Mouse (Mus musculus): ENCODE data around the gene Clstn2.

Gene Clstn2

DNA sequence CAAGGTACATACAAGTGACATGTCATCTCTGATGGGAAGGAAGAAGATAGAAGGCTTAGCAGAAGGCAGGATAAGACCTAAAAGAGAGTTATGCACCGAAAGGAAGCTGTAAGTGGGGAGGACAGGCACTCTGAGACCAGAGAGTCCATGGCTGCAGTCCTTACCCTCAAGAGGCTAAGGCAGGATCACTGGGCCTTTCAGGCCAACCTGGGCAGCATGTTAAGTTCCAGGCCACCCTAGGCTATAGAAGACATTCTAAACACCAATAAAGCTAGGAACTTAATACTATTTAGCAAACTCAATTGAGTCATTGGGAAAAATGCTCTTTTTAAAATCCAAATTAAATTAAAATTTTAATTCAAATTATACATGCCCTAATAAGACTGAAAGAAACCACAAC lies 258.0 kb downstream of the Clstn2 start:
- DNase-seq (ENCODE audit: low spot score) = no peak

DNA sequence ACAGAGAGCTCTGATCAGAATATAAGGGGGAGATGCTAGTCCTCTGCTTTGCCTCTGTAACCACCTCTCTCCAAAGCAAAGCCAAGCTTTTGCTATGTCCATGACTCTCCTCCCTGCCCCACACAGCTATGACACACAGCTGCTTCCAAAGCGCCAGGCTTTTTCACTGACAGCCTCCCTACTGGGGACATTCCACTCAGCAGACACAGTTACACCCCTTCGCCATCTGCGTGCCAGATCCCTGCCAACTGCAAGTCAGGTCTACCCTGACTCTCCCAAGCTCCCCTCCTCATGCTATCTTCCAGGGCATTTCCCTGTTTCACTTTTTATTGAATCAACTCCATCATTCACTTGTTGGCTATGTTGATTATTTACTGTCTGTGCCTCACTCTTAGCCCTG lies 259.1 kb downstream of the Clstn2 start:
- no peak for DNase-seq (ENCODE audit: low spot score)

GRCm38 (mm10) chr9:97772431-97772830 lies 260.6 kb downstream of the Clstn2 start:
- no peak for DNase-seq (ENCODE audit: low spot score)

DNA sequence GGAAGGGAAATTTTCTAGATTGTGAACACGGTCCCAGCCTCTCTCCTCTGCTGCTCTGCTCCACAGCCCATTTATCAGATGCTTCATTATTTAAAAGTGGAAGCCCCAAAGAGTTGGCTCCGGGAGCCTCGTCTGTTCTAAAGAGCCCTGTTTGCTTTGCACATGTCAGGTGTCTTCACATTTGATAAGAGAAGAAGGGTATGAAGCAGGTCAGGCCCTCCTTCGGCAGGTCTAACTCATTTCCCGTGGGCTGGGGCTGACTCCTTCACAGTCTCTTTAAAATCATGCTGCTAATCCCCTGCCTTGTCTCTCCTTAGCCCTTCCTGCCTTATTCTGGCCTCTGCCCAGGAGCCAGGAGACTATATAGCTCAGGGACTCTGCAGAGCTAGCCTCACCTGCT lies 263.6 kb downstream of the Clstn2 start:
- DNase-seq (ENCODE audit: low spot score) = no peak

- DNase-seq (ENCODE audit: low spot score) = no peak
Observed at GRCm38 (mm10) chr9:97765251-97765767, 267.7 kb downstream of the Clstn2 start.

DNA sequence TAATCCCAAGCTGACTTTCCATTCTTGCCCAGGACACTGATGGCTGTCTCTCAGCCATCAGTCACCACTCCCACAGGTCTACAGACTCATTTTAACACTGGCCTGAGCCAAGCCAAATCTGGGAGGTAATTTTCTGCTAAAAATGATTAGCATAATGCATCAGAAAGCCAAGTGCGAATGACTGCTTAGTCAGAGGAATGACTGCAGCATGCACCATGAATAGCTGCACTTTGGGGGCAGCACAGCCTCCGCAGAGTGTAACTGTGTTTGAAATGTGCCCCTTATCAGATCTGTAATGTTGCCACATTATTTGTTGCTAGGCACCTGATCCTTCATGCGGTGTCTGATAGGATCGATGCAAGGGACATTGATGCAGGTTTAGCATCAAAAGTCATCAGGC lies 269.9 kb downstream of the Clstn2 start:
- no peak for DNase-seq (ENCODE audit: low spot score)

GRCm38 (mm10) chr9:97755599-97756270 lies 277.2 kb downstream of the Clstn2 start:
- no peak for DNase-seq (ENCODE audit: low spot score)

- no peak for DNase-seq (ENCODE audit: low spot score)
Observed at GRCm38 (mm10) chr9:97753715-97754114, 279.3 kb downstream of the Clstn2 start.

DNA sequence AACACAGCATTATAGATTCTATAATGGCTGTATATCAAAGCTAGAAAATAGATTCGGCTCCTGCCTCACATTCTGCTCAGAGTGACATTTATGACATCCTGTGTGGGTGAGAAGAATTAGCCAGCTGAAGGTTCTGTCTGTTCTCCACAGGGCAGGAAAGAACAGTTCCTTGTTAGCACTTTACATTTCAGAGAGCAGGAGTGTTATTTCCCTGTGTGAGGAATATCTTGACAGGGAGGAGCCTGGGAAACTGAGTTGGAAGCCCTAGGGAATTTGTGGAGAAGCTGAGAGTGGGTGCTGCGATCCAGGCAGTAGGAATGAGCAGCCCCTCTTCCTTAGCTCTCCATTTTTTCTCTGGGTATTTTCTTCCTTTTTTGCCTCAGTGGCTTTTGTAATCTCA lies 286.4 kb downstream of the Clstn2 start:
- DNase-seq (ENCODE audit: low spot score) = no peak

- DNase-seq (ENCODE audit: low spot score) = no peak
Observed at GRCm38 (mm10) chr9:97727715-97728486, 305.1 kb downstream of the Clstn2 start.

DNA sequence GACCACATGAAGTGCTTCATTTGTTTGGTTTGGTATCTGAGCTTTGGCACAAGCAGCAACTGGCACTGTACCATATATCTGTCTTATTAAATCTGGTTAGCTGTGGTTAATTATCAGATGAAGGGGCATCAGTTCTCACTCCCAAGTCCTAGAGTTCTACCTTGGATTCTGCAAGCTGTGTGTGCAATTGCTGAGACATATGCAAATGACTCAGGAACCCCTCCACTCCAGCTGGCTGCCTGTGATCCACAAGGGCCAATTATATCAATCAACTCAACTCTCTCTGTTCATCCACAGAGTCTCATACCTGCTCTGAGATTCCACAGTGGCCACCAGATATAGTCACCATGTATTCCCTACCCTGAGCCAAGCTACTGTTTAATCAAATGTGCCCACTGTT lies 315.3 kb downstream of the Clstn2 start:
- no peak for DNase-seq (ENCODE audit: low spot score)

- DNase-seq (ENCODE audit: low spot score) = no peak
Observed at GRCm38 (mm10) chr9:97717005-97717404, 316.0 kb downstream of the Clstn2 start.

DNA sequence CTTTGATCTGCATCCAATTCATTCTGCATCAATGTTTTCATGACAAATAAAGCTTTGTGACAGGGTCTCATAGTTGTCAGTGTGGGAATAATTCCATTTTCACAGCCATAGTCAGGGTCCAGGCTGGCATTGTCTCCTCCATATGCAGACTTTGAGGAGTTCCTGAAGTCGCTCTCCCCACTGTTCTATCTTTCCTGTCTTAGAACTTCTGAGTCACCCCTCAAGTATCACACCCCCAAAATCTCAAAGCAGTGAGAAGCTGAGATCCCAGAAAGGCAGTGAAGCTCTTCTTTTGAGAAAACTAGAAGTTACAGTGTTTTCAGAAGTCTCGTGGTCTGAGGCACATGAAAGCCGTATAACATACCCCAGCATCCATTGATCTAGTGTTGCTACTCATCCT lies 320.1 kb downstream of the Clstn2 start:
- no peak for DNase-seq (ENCODE audit: low spot score)

GRCm38 (mm10) chr9:97703901-97704503 lies 329.0 kb downstream of the Clstn2 start:
- no peak for DNase-seq (ENCODE audit: low spot score)

- no peak for DNase-seq (ENCODE audit: low spot score)
Observed at GRCm38 (mm10) chr9:97702989-97703388, 330.0 kb downstream of the Clstn2 start.

DNA sequence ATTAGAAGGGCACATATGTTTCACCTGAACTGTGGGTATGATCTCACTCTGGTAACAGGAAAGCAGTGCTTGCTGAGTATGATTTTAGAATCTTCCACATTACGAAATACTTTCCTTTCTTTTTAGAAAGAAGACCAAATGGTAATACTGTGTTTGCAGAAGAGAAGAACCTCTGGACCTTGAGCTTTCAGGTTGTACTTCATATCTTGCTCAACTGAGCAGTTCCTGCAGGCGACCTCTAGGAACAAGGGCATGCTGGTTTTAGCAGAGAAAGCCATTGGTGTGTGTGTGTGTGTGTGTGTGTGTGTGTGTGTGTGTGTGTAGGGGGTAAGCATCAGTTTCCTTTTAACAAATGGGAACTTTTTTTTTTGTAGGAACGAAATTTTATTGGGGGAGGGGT lies 333.0 kb downstream of the Clstn2 start:
- DNase-seq (ENCODE audit: low spot score) = no peak

DNA sequence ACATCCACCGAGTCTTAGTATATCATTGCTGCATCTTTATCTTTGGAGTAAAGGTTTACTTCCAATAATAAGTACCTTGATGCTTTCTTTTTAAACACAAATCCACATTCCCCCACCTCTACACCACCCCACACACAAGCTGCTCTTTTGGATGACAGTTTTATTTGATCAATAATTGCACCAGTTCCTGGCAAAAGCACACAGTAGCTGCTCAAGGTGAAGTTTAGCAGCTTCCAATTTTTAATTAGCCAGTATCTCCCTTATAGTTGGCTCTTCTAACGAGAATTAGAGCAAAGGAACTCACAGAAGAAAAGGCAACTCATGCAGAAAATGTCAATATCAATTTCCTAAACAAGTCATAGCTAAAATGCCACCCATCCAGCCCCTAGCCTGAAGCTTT lies 334.0 kb downstream of the Clstn2 start:
- no peak for DNase-seq (ENCODE audit: low spot score)

- no peak for DNase-seq (ENCODE audit: low spot score)
Observed at GRCm38 (mm10) chr9:97698071-97698470, 334.9 kb downstream of the Clstn2 start.

DNA sequence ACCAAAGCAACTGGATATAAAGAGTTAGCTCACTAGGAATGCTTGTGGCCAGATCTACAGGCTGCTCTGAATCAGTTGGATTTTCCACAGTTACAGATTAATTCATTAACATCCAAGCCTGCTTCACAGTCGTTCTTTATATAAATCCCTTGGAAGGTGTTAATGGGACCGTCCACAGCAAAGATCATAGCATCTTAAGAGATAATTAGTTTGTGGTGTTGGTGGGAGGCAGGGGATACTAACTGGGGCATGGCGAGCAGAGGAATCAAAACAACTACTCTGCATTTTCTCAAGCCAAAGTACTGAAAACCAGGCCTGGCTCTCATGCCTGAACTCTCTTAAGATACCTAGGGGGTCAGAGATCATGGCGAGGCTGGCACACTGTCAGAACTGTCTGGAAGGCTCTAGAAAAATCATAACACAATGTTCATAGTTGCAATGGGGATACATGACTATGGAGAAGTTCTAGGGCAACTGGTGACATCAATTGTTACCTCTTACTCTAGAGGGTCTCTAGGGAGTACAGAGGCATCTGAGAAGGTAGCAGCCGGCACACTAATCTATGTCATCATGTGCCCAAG lies 336.2 kb downstream of the Clstn2 start:
- no peak for DNase-seq (ENCODE audit: low spot score)

DNA sequence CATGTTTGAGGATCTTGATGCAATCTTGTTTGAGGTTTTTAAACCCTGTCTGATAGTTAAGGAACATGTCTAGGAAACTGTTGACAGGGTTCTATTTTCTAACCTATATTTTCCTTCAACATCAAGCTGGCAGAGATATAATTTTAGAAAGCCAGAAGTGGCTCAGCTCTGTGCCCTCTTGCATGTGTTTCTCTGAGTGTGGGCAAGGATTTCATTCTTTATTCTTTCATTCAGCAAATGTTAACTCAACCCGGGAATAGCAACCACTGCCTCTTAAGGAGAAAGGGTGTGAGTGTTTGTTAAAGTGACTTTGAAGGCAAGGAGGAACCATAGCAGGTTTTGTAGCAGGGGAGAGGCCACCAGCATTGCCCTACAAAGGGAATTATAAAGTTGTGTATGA lies 337.7 kb downstream of the Clstn2 start:
- no peak for DNase-seq (ENCODE audit: low spot score)

DNA sequence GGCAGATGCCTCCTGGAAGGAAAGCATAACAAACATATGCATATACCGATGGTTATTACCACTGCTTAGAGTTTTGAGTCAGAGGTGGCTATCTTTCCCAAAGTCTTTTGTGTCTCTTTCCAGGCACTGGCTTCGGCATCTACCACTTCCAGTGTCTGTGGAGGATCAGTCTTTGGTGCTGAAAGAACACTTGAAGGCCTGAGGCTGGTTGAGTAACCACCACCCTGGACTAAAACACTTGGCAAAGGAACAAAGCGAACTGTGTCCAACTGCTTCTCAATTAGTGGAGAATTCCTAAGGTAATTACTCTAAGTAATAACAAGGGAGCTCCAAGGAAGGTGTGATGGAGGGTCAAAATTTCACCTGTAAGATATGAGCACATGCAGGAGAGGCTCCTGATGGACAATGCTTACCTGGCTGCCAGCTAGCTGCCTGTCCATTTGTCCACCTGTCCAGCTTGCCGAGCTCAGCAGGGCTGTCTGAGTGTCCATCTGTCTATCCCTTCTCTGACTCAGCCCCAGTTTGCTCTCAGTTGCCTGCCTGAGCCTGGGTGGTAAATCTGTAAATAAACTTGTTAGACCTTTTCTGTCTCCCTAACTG lies 346.1 kb downstream of the Clstn2 start:
- no peak for DNase-seq (ENCODE audit: low spot score)

- no peak for DNase-seq (ENCODE audit: low spot score)
Observed at GRCm38 (mm10) chr9:97685664-97686063, 347.3 kb downstream of the Clstn2 start.

All from embryo, embryonic 10 days (tissue).